ENCODE assay signal across 8 mouse cellular contexts in the genomic region with DNA sequence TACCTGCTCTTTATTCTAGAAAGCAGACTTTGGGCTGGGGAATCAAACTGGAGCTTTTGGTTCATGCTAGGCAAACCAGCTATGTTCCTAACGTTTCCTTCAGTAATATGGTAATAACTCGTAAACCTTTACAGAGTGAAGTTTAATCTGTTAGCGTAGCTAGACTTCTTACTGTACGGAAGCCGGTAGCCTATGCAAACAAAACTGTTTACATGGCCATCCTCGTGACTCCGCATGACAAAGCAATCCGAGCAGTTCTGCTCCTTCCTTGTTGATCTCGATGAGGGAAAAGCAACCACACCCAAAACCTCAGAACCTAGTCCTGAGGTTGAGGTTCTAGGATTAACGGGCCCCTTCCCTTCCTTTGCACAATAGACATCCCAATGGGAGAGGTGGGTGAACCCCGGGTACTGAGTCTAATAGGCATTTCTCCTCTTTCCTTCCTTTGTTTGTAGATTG. TPM values are rescaled to one million over a fixed set of nuclear protein-coding genes. Genes with fewer than 3 reads are reported as not detected.
A peak's percentile ranks its signal among the peaks of the same experiment; 100 is the strongest.
DNase-seq lines count a peak whose midpoint lies in the region; ATAC-seq and TF ChIP-seq lines count a peak whose summit lies in the region.

No protein-coding gene starts in this region.

- WGBS in heart, adult 2 months = under 1% methylated on average over 11 of the region's 11 CpGs
- WGBS in limb, embryonic 13.5 days = 3% methylated on average over 11 of the region's 11 CpGs
- 4% methylated on average over 11 of the region's 11 CpGs for WGBS in midbrain, embryonic 14.5 days

- peak overlapping the region; percentile 82 for H3K4me2 ChIP-seq in limb, embryonic 13.5 days (replicated peaks)
- peak overlapping the region; percentile 85 for H3K4me2 ChIP-seq in midbrain, embryonic 14.5 days (ENCODE audit: low read length)

- H3K36me3 ChIP-seq in heart, adult 2 months (ENCODE audit: control insufficient read depth, insufficient read depth, low read length) = peaks cover 23% of the 10 kb centered on the region
- H3K36me3 ChIP-seq in limb, embryonic 13.5 days = peaks cover 23% of the 10 kb centered on the region
- H3K36me3 ChIP-seq in midbrain, embryonic 14.5 days (ENCODE audit: control insufficient read depth, insufficient read depth, low read length) = peaks cover 19% of the 10 kb centered on the region
- H3K36me3 ChIP-seq in splenic B cell, adult 2 months (ENCODE audit: control insufficient read depth, insufficient read depth, low read length, poor library complexity, severe bottlenecking) = peaks cover 10% of the 10 kb centered on the region

- peak; percentile 68 for DNase-seq in gastrocnemius, adult 18-20 months (ENCODE audit: low spot score)
- DNase-seq in gastrocnemius, postnatal 10 days = no peak
- peak; percentile 73 for DNase-seq in heart, adult 2 months
- DNase-seq in kidney, adult 8-10 months = peak; percentile 55 to 61
- DNase-seq in midbrain, embryonic 14.5 days = peak; percentile 79
- DNase-seq in splenic B cell, adult 2 months (ENCODE audit: low read depth, low spot score) = peak; percentile 75

- no peak for TF ChIP-seq POLR2A in cortical plate, adult 2 months (IDR thresholded peaks at IDR 0.05; ENCODE audit: extremely low read depth, insufficient read depth, low read length)
- peak; percentile 37; the same call in 1 of the 2 replicates for TF ChIP-seq POLR2A in heart, adult 2 months (IDR thresholded peaks at IDR 0.05; ENCODE audit: insufficient read depth, low read depth, low read length)

- peak overlapping the region; percentile 69 for H3K4me3 ChIP-seq in cortical plate, adult 2 months (ENCODE audit: insufficient read depth, low read length)
- peak overlapping the region; percentile 82 for H3K4me3 ChIP-seq in heart, adult 2 months
- peak overlapping the region; percentile 67 for H3K4me3 ChIP-seq in limb, embryonic 13.5 days
- peak overlapping the region; percentile 55 for H3K4me3 ChIP-seq in midbrain, embryonic 14.5 days (replicated peaks; ENCODE audit: low read depth, low read length)

- H3K9ac ChIP-seq in heart, adult 2 months (ENCODE audit: low read depth, low read length) = peak overlapping the region; percentile 91
- H3K9ac ChIP-seq in limb, embryonic 13.5 days = peak overlapping the region; percentile 93
- peak overlapping the region; percentile 95 for H3K9ac ChIP-seq in midbrain, embryonic 14.5 days (replicated peaks; ENCODE audit: low read length)

- ATAC-seq in limb, embryonic 13.5 days (ENCODE audit: low FRiP score, low read depth) = peak; percentile 12; the same call in 1 of the 2 replicates
- ATAC-seq in midbrain, embryonic 14.5 days (ENCODE audit: low FRiP score, low TSS enrichment) = no peak

- intact Hi-C loops in heart, adult 2 months (cut with DNase I) = loop anchor here (2.0 to 5.0 kb wide), 3 partner anchors 53 to 97 kb away; a partner anchor contains a TSS

- peaks cover 5% of the 10 kb centered on the region; the same call in 1 of the 2 replicates for H3K4me1 ChIP-seq in cortical plate, adult 2 months (ENCODE audit: control insufficient read depth, insufficient read depth, low read length)
- H3K4me1 ChIP-seq in heart, adult 2 months (ENCODE audit: control insufficient read depth, insufficient read depth, low read length) = peaks cover 3% of the 10 kb centered on the region
- peaks cover 27% of the 10 kb centered on the region for H3K4me1 ChIP-seq in limb, embryonic 13.5 days
- peaks cover 31% of the 10 kb centered on the region for H3K4me1 ChIP-seq in midbrain, embryonic 14.5 days (ENCODE audit: control insufficient read depth, insufficient read depth, low read length)

- H3K79me2 ChIP-seq in heart, adult 2 months (replicated peaks; ENCODE audit: control insufficient read depth, insufficient read depth, low read length) = no peaks in the 10 kb centered on the region

- H3K27ac ChIP-seq in cortical plate, adult 2 months (ENCODE audit: insufficient read depth, low read length) = peak overlapping the region; percentile 99
- peak overlapping the region; percentile 100 for H3K27ac ChIP-seq in heart, adult 2 months
- H3K27ac ChIP-seq in limb, embryonic 13.5 days = peak overlapping the region; percentile 98
- H3K27ac ChIP-seq in midbrain, embryonic 14.5 days (replicated peaks; ENCODE audit: low read depth, low read length) = peak overlapping the region; percentile 98

- H3K9me3 ChIP-seq in limb, embryonic 13.5 days = no peaks in the 10 kb centered on the region
- no peaks in the 10 kb centered on the region for H3K9me3 ChIP-seq in midbrain, embryonic 14.5 days (ENCODE audit: control insufficient read depth, low read length)

- TF ChIP-seq EP300 in heart, adult 2 months (IDR thresholded peaks at IDR 0.05; ENCODE audit: insufficient read depth, low read depth, low read length) = peak; percentile 45; the same call in 1 of the 2 replicates

- no peaks in the 10 kb centered on the region for H3K27me3 ChIP-seq in heart, adult 2 months (ENCODE audit: control insufficient read depth, insufficient read depth, low read length)
- no peaks in the 10 kb centered on the region for H3K27me3 ChIP-seq in limb, embryonic 13.5 days
- no peaks in the 10 kb centered on the region for H3K27me3 ChIP-seq in midbrain, embryonic 14.5 days (ENCODE audit: control insufficient read depth, insufficient read depth, low read length)
- no peaks in the 10 kb centered on the region for H3K27me3 ChIP-seq in splenic B cell, adult 2 months (ENCODE audit: control insufficient read depth, insufficient read depth, low read length, poor library complexity, severe bottlenecking)

- TF ChIP-seq CTCF in cortical plate, adult 2 months (IDR thresholded peaks at IDR 0.05; ENCODE audit: extremely low read depth, insufficient read depth, low read length) = no peak
- TF ChIP-seq CTCF in heart, adult 2 months (IDR thresholded peaks at IDR 0.05) = no peak

RNA-seq across cellular contexts. Expression of a gene that starts 0.7 kb away (rescaled TPM):
- 100 to 1,000 TPM; 919 to 954 TPM for total RNA-seq in gastrocnemius, adult 18-20 months (2021)
- total RNA-seq in gastrocnemius, postnatal 10 days (2021) = 1,000 to 10,000 TPM; 1,047 to 1,133 TPM
- 3,210 and 3,262 TPM in 2 replicates for polyA plus RNA-seq in cortical plate, adult 2 months (2012; rRNA removed)
- total RNA-seq in heart, adult 2 months (2021) = 100 to 1,000 TPM; 626 to 699 TPM
- 1,026 and 1,119 TPM in 2 replicates for polyA plus RNA-seq in heart, adult 2 months (2012; rRNA removed)
- polyA plus RNA-seq in limb, embryonic 13.5 days (2015; fragmentation: Nextera tagmentation; extraction: Ambion mirVana) = 3,843 and 3,876 TPM in 2 replicates
- 4,878 and 5,143 TPM in 2 replicates for polyA plus RNA-seq in midbrain, embryonic 14.5 days (2014; fragmentation: Nextera tagmentation; extraction: Ambion mirVana)

RNA-seq across cellular contexts. Expression of a gene that starts 11.2 kb away (rescaled TPM):
- total RNA-seq in gastrocnemius, adult 18-20 months (2021) = 10 to 100 TPM; 16.5 to 19.5 TPM
- total RNA-seq in gastrocnemius, postnatal 10 days (2021) = 10 to 100 TPM; 14.0 to 21.9 TPM
- 57.3 and 65.1 TPM in 2 replicates for polyA plus RNA-seq in cortical plate, adult 2 months (2012; rRNA removed)
- 10 to 100 TPM; 25.0 to 25.8 TPM for total RNA-seq in heart, adult 2 months (2021)
- 30.8 and 54.7 TPM in 2 replicates for polyA plus RNA-seq in heart, adult 2 months (2012; rRNA removed)
- polyA plus RNA-seq in limb, embryonic 13.5 days (2015; fragmentation: Nextera tagmentation; extraction: Ambion mirVana) = 23.6 and 26.8 TPM in 2 replicates
- polyA plus RNA-seq in midbrain, embryonic 14.5 days (2014; fragmentation: Nextera tagmentation; extraction: Ambion mirVana) = 72.2 and 89.3 TPM in 2 replicates

RNA-seq across cellular contexts. Expression of a gene that starts 24.0 kb away (rescaled TPM):
- 1 to 10 TPM in 1 of 2 experiments, under 1 TPM in 1; 0.87 to 2.1 TPM for total RNA-seq in gastrocnemius, adult 18-20 months (2021)
- total RNA-seq in gastrocnemius, postnatal 10 days (2021) = 1 to 10 TPM; 2.0 TPM
- polyA plus RNA-seq in cortical plate, adult 2 months (2012; rRNA removed) = 23.4 and 23.5 TPM in 2 replicates
- total RNA-seq in heart, adult 2 months (2021) = 1 to 10 TPM; 2.6 to 3.5 TPM
- 4.6 and 5.6 TPM in 2 replicates for polyA plus RNA-seq in heart, adult 2 months (2012; rRNA removed)
- 1.4 and 2.4 TPM in 2 replicates for polyA plus RNA-seq in limb, embryonic 13.5 days (2015; fragmentation: Nextera tagmentation; extraction: Ambion mirVana)
- polyA plus RNA-seq in midbrain, embryonic 14.5 days (2014; fragmentation: Nextera tagmentation; extraction: Ambion mirVana) = 26.4 and 28.0 TPM in 2 replicates
